Mouse (Mus musculus) hindbrain, postnatal 0 days (tissue): Measurements from ENCODE around the gene D1Pas1. TPM values are rescaled to one million over a fixed set of nuclear protein-coding genes. Genes with fewer than 3 reads are reported as not detected.
A peak's percentile ranks its signal among the peaks of the same experiment; 100 is the strongest.

ENCODE experiments used
- ATAC-seq: fragments of 200-750 bp; cut with Nextera tagmentation; 2 replicates; pipeline ENCODE4 v1.8.0; 2017; ENCODE audit warnings: mild to moderate bottlenecking, moderate TSS enrichment, moderate library complexity
- DNase-seq: peaks from one replicate; pipeline ENCODE4 v3.0.0-alpha.2; 2015; ENCODE audit warnings: low spot score
- H3K27ac ChIP-seq: fragments of 300-500 bp; sonication (generic); 2 replicates; pipeline ENCODE4 v1.5.1; 2014; ENCODE audit warnings: mild to moderate bottlenecking
- H3K27me3 ChIP-seq: fragments of 300-500 bp; sonication (generic); 2 replicates; pipeline ENCODE4 v1.6.1; 2014; ENCODE audit warnings: low read length, mixed read lengths; ENCODE audit not compliant: insufficient read depth
- H3K36me3 ChIP-seq: fragments of 300-500 bp; sonication (generic); 2 replicates; pipeline ENCODE4 v1.6.1; 2014; ENCODE audit warnings: low read length, mixed read lengths; ENCODE audit not compliant: insufficient read depth
- H3K4me1 ChIP-seq: fragments of 300-500 bp; sonication (generic); 2 replicates; pipeline ENCODE4 v1.6.1; 2014; ENCODE audit warnings: antibody characterized with exemption, low read length, mixed read lengths; ENCODE audit not compliant: insufficient read depth
- H3K4me2 ChIP-seq: fragments of 300-500 bp; sonication (generic); 2 replicates; pipeline ENCODE4 v1.6.1; 2014; ENCODE audit warnings: low read depth, mild to moderate bottlenecking, low read length, moderate library complexity, mixed read lengths
- H3K4me3 ChIP-seq: fragments of 300-500 bp; sonication (generic); 2 replicates; pipeline ENCODE4 v1.5.1; 2014; ENCODE audit warnings: low read length
- H3K9ac ChIP-seq: fragments of 300-500 bp; sonication (generic); replicated peaks from 2 replicates; pipeline ENCODE4 v1.6.1; 2014; ENCODE audit warnings: mild to moderate bottlenecking, low read length, moderate library complexity, mixed read lengths
- H3K9me3 ChIP-seq: fragments of 300-500 bp; sonication (generic); 2 replicates; pipeline ENCODE4 v1.6.1; 2016; ENCODE audit warnings: low read length, mixed read lengths
- CTCF ChIP-seq: IDR thresholded peaks from 2 replicates; pipeline ENCODE4 v1.5.1; 2016; ENCODE audit warnings: antibody characterized with exemption, control low read depth, low read depth
- WGBS: fragments of 180-500 bp; shearing (Covaris S2); extraction: QIAGEN DNeasy Blood & Tissue Kit; methylation state at CpG from one replicate; pipeline ENCODE4 v1.1.7; 2014; 5-methylcytosine and 5-hydroxymethylcytosine counted together
- polyA plus RNA-seq: library from polyadenylated mRNA; unstranded; fragments of >200 nt; fragmentation: Nextera tagmentation; extraction: Ambion mirVana; gene quantifications from 2 replicates; pipeline ENCODE4 v1.2.1, GENCODE M21; 2015
- total RNA-seq: library from RNA; depleted of rRNA; stranded (reverse); fragments of >200 nt; gene quantifications from 2 replicates; pipeline ENCODE4 v1.2.3, GENCODE M21; 2014

D1Pas1 gene
- total and polyA plus RNA-seq, 2 experiments from 2014 or later = not detected

- TF ChIP-seq CTCF = no peak
- ATAC-seq (peak; percentile 85), DNase-seq (peak; percentile 72)
- H3K27ac ChIP-seq = peak overlapping the region; percentile 32; the same call in 1 of the 2 replicates
- H3K4me3 ChIP-seq = no peak overlapping the region
- no peaks in the 10 kb centered on the region for H3K36me3 ChIP-seq
- H3K9ac ChIP-seq = no peak overlapping the region
- no peaks in the 10 kb centered on the region for H3K27me3 ChIP-seq
- no peaks in the 10 kb centered on the region for H3K9me3 ChIP-seq
- H3K4me2 ChIP-seq = no peak overlapping the region
- WGBS = 40% methylated on average over 7 of the region's 7 CpGs
- H3K4me1 ChIP-seq = no peaks in the 10 kb centered on the region
These were observed 36.2 kb downstream of the D1Pas1 start for GRCm38 (mm10) chr1:187003441-187003861.

GRCm38 (mm10) chr1:187004306-187004705 is 37.1 kb downstream of the D1Pas1 start:
- Histone ChIP-seq H3K27ac (no peak overlapping the region), H3K9me3 (no peaks in the 10 kb centered on the region), H3K36me3 (no peaks in the 10 kb centered on the region), H3K4me3 (no peak overlapping the region), H3K4me1 (no peaks in the 10 kb centered on the region), H3K27me3 (no peaks in the 10 kb centered on the region), H3K4me2 (no peak overlapping the region), H3K9ac (no peak overlapping the region)
- WGBS = 100% methylated on average over 1 of the region's 1 CpGs
- ATAC-seq = no peak
- TF ChIP-seq CTCF = no peak
- DNase-seq = no peak

DNA sequence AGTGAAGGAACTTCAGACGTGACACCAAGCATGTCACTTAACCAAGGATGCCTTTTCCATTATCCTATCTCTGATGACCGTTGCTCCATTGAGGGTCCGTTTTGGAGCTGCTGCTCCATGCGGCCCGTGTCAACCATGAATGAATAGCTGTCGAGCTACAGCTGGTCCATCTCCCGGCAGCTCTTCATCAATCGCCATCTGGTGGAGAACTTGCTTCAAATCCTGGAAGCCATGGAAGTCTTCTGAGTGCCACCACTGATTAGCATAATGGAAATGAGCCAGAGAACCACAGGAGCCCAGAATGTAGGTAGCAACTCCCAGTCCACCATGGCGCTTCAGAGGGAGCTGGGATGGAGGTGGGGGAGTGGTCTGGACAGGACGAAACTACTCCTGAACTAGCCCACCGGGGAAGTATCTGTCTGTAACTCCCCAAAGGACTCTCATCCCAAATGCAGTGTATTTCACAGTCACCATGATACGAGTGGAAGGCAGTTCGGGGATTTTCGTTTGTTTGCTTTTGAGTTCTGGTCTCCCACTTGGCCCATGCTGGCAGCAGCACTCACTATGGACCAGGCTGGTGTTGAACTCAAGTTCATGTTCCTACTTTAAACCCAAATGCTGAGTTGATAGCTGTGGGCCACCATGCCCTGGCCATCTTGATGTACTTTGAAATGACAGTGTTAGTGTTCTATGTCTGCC is 39.2 kb downstream of the D1Pas1 start:
- no peak overlapping the region for H3K9ac ChIP-seq
- no peak overlapping the region for H3K4me2 ChIP-seq
- TF ChIP-seq CTCF = no peak
- no peak overlapping the region for H3K4me3 ChIP-seq
- no peak overlapping the region for H3K27ac ChIP-seq
- no peaks in the 10 kb centered on the region for H3K27me3 ChIP-seq
- DNase-seq (peak; percentile 28), ATAC-seq (no peak)
- H3K4me1 ChIP-seq = no peaks in the 10 kb centered on the region
- H3K36me3 ChIP-seq = no peaks in the 10 kb centered on the region
- no peaks in the 10 kb centered on the region for H3K9me3 ChIP-seq
- 67% methylated on average over 14 of the region's 14 CpGs for WGBS

GRCm38 (mm10) chr1:187008236-187008635 is 41.0 kb downstream of the D1Pas1 start:
- Histone ChIP-seq H3K9ac (no peak overlapping the region), H3K9me3 (no peaks in the 10 kb centered on the region), H3K4me2 (no peak overlapping the region), H3K27me3 (no peaks in the 10 kb centered on the region), H3K27ac (no peak overlapping the region), H3K4me1 (no peaks in the 10 kb centered on the region), H3K36me3 (no peaks in the 10 kb centered on the region), H3K4me3 (no peak overlapping the region)
- ATAC-seq = no peak
- no peak for DNase-seq
- no peak for TF ChIP-seq CTCF
- 90% methylated on average over 7 of the region's 7 CpGs for WGBS

DNA sequence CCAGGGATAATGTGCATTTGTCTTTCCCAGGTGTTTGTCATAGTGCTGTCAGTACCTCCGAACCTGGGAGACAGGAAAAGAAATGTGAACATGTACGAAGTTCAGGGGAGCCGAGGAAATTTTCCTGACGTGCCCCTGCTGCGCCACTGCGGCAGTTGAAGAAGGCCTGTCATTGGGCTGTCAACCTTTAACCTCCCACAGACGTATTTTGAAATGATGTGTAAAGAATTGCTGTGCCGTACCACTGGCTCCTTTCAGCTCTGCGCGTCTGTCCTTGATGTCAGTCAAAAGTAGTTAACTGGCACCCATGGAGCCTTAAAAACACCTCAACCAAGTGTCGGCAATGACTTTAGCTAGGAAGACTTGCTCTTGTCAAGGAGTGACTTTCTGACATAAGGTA is 42.9 kb downstream of the D1Pas1 start:
- H3K9ac ChIP-seq = no peak overlapping the region
- no peaks in the 10 kb centered on the region for H3K36me3 ChIP-seq
- DNase-seq (no peak), ATAC-seq (no peak)
- no peak overlapping the region for H3K4me3 ChIP-seq
- H3K27me3 ChIP-seq = no peaks in the 10 kb centered on the region
- 68% methylated on average over 11 of the region's 11 CpGs for WGBS
- H3K4me2 ChIP-seq = no peak overlapping the region
- H3K9me3 ChIP-seq = no peaks in the 10 kb centered on the region
- no peak overlapping the region for H3K27ac ChIP-seq
- H3K4me1 ChIP-seq = no peaks in the 10 kb centered on the region
- no peak for TF ChIP-seq CTCF

GRCm38 (mm10) chr1:187011601-187012000 is 44.4 kb downstream of the D1Pas1 start:
- Histone ChIP-seq H3K4me3 (no peak overlapping the region), H3K27me3 (no peaks in the 10 kb centered on the region), H3K4me2 (no peak overlapping the region), H3K27ac (no peak overlapping the region), H3K9me3 (no peaks in the 10 kb centered on the region), H3K9ac (no peak overlapping the region), H3K36me3 (no peaks in the 10 kb centered on the region), H3K4me1 (no peaks in the 10 kb centered on the region)
- no peak for TF ChIP-seq CTCF
- WGBS = 55% methylated on average over 4 of the region's 4 CpGs
- DNase-seq (peak; percentile 25), ATAC-seq (no peak)

- WGBS = 89% methylated on average over 2 of the region's 2 CpGs
- no peak for DNase-seq
- no peak overlapping the region for H3K27ac ChIP-seq
These were observed 46.9 kb downstream of the D1Pas1 start for GRCm38 (mm10) chr1:187014141-187014540.

More at GRCm38 (mm10) chr1:187014141-187014540, 46.9 kb downstream of the D1Pas1 start:
- no peak overlapping the region for H3K9ac ChIP-seq
- no peaks in the 10 kb centered on the region for H3K9me3 ChIP-seq
- no peak overlapping the region for H3K4me2 ChIP-seq
- ATAC-seq = no peak
- H3K27me3 ChIP-seq = no peaks in the 10 kb centered on the region
- H3K36me3 ChIP-seq = no peaks in the 10 kb centered on the region
- no peak overlapping the region for H3K4me3 ChIP-seq
- no peak for TF ChIP-seq CTCF
- H3K4me1 ChIP-seq = no peaks in the 10 kb centered on the region
